Mouse (Mus musculus) spleen, adult 2 months (tissue): Measurements from ENCODE around the gene Cep290. TPM values are rescaled to one million over a fixed set of nuclear protein-coding genes. Genes with fewer than 3 reads are reported as not detected.
A peak's percentile ranks its signal among the peaks of the same experiment; 100 is the strongest.

ENCODE experiments used
- DNase-seq, 2 experiments: peaks; one replicate each; pipeline versions ENCODE4 v3.0.0 to v3.0.0-alpha.2; 2012 to 2021; ENCODE audit warnings: low spot score in 2 of 2, low read depth in 1 of 2
- H3K27ac ChIP-seq: fragments of 200-500 bp; 2 replicates; pipeline ENCODE4 v1.5.1; 2012; ENCODE audit warnings: low read length, inconsistent platforms; ENCODE audit not compliant: insufficient read depth
- H3K27me3 ChIP-seq: fragments of 200-500 bp; 2 replicates; pipeline ENCODE4 v1.6.1; 2012; ENCODE audit warnings: mild to moderate bottlenecking, moderate library complexity, low read length, inconsistent platforms; ENCODE audit not compliant: control insufficient read depth, insufficient read depth
- H3K36me3 ChIP-seq: fragments of 200-500 bp; 2 replicates; pipeline ENCODE4 v1.6.1; 2012; ENCODE audit warnings: mild to moderate bottlenecking, low read length, inconsistent platforms; ENCODE audit not compliant: control insufficient read depth, insufficient read depth
- H3K4me1 ChIP-seq: fragments of 200-500 bp; 2 replicates; pipeline ENCODE4 v1.6.1; 2011; ENCODE audit warnings: inconsistent platforms; ENCODE audit not compliant: control insufficient read depth, insufficient read depth, insufficient read length
- H3K4me3 ChIP-seq: fragments of 200-500 bp; 2 replicates; pipeline ENCODE4 v1.5.1; 2011; ENCODE audit warnings: mild to moderate bottlenecking, inconsistent platforms; ENCODE audit not compliant: insufficient read depth, insufficient read length; ENCODE audit errors: extremely low read depth
- CTCF ChIP-seq: fragments of 200-500 bp; IDR thresholded peaks from 2 replicates; pipeline ENCODE4 v1.5.1; 2011; ENCODE audit warnings: mild to moderate bottlenecking, inconsistent platforms; ENCODE audit not compliant: insufficient read depth, insufficient read length, insufficient replicate concordance; ENCODE audit errors: extremely low read depth
- POLR2A ChIP-seq: fragments of 200-500 bp; IDR thresholded peaks from 2 replicates; pipeline ENCODE4 v1.6.1; 2011; ENCODE audit warnings: low read depth, low read length, inconsistent platforms
- WGBS: fragments of 180-500 bp; shearing (Covaris S2); methylation state at CpG from one replicate; pipeline ENCODE4 v1.1.7; 2018; 5-methylcytosine and 5-hydroxymethylcytosine counted together
- polyA plus RNA-seq: library from polyadenylated mRNA; depleted of rRNA; stranded (reverse); fragments of >200 nt; gene quantifications from 2 replicates; pipeline ENCODE4 v1.2.3, GENCODE M21; 2012

Gene Cep290
- polyA plus RNA-seq, 1 experiment = 0.09 TPM

DNA sequence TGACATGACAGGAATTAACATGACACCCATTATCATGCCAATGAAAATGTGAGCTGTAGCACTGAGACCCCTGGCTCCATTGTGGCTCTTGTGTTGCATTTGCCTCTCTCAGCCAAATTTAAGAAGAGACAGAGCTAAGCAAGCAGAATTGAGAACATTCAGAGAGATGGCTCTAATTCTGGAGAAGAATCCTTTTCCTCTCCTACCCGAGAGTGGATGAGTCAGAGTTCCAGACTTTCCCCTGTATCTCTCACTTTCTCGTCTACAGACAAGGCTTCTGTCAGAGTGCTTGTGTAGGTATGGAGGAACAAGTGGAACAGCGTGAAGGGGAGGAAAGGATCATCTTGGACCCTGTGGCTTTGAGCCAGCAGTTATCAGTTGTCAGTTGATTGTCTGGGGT lies 76.8 kb downstream of the Cep290 start:
- no peaks in the 10 kb centered on the region for H3K4me1 ChIP-seq
- 93% methylated on average over 3 of the region's 3 CpGs for WGBS
- DNase-seq = no peak
- no peak overlapping the region for H3K27ac ChIP-seq
- no peak overlapping the region for H3K4me3 ChIP-seq
- H3K27me3 ChIP-seq = no peaks in the 10 kb centered on the region
- H3K36me3 ChIP-seq = no peaks in the 10 kb centered on the region
- TF ChIP-seq CTCF (no peak), POLR2A (no peak)

DNA sequence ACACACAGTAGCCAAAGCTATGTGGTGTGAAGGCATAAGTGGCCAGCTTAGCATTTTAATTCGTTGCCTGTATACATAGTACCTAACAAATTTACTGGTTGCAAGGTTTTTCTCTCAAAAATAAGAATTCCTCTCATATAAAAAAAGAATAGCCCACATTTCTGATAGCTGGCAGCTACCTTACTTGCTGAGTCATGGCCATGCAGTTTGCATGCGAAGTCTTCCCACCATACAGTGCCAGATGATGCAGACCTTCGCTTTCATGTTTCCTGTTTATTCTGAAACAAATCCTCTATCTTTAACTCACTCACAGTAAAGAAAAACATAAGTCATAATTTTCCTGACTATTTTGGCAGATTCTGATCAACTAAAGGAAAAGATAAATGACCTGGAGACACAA lies 84.3 kb downstream of the Cep290 start:
- H3K27ac ChIP-seq = no peak overlapping the region
- no peak overlapping the region for H3K4me3 ChIP-seq
- no peak for TF ChIP-seq CTCF
- TF ChIP-seq POLR2A = no peak
- no peak for DNase-seq
- H3K36me3 ChIP-seq = peaks cover 3% of the 10 kb centered on the region; the same call in 1 of the 2 replicates
- no peaks in the 10 kb centered on the region for H3K4me1 ChIP-seq
- no peaks in the 10 kb centered on the region for H3K27me3 ChIP-seq
- WGBS = 76% methylated on average over 3 of the region's 3 CpGs

DNA sequence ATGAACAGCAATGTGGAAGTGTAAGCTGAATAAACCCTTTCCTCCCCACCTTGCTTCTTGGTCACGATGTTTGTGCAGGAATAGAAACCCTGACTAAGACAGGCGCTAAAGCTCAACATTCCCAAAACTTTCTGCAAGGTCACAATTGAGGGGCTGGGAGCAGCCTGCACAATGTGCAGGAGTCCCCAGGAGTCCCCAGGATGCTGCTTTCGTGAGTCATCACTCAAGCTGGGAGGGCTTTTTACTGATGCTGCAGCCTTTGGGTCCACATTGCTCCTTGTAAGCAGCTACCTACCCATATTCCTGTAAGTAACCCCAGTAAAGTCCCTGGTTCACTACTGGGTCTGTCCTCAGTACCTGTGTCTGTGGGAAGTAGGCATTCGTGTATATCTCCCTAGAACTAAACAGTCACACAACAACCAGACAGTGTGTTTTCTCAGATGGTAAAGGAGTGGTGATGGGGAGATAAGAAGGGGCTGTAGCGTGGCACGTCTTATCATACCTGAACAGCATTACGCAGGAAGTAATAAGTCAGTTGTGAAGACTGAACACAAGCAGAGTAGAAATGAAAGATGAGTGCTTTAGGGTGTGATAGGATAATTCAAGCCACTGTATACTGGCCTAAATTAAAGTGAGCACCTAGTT lies 87.3 kb downstream of the Cep290 start:
- 88% methylated on average over 7 of the region's 7 CpGs for WGBS
- H3K27ac ChIP-seq = no peak overlapping the region

DNA sequence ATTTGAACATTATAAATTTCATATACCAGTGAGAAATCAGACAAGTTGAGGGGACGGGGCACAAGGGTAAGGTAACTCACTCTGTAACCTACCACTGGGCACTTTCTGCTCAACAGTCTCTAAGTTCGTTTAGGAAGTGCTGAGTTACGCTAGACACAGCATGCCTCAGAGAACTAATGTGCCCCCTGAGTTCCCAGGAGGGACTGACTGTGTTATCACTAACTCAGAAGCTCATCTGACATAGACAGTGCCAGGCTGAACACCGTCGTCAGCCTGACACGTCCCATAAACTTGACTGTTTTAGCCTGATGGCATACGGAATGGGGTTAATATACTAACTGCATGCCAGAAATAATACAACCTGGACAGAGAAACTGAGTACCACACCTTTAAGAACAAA lies 87.9 kb downstream of the Cep290 start:
- H3K4me3 ChIP-seq = no peak overlapping the region
- H3K27ac ChIP-seq = no peak overlapping the region
- 90% methylated on average over 7 of the region's 7 CpGs for WGBS
- no peaks in the 10 kb centered on the region for H3K4me1 ChIP-seq
- no peak for TF ChIP-seq POLR2A
- no peak for TF ChIP-seq CTCF
- H3K36me3 ChIP-seq = peaks cover 5% of the 10 kb centered on the region; the same call in 1 of the 2 replicates
- no peaks in the 10 kb centered on the region for H3K27me3 ChIP-seq
- DNase-seq = no peak

More for the DNA sequence above, 87.3 kb downstream of the Cep290 start:
- H3K36me3 ChIP-seq = peaks cover 5% of the 10 kb centered on the region; the same call in 1 of the 2 replicates
- no peaks in the 10 kb centered on the region for H3K27me3 ChIP-seq
- TF ChIP-seq CTCF = no peak
- TF ChIP-seq POLR2A = no peak
- no peak for DNase-seq
- H3K4me1 ChIP-seq = no peaks in the 10 kb centered on the region
- no peak overlapping the region for H3K4me3 ChIP-seq

DNA sequence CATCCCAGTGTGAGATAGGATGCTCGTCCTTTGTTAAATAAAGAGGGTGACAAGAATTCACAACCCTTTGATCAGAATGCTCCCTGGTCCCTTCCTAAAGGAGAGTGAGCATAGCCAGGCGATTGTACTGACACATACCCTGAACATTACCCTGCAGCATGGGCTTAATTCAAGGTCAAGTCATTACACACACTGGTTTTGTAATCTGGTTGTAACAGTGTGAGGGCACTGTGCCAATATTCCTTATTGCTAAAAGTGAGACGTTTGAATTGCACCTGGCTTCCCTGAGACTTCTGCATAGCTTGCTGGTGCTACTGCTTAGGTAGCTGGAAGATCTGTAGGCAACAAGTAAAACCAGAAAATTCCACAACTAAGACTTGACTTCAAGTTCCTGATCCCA lies 96.8 kb downstream of the Cep290 start:
- no peak overlapping the region for H3K27ac ChIP-seq
- DNase-seq = no peak
- H3K4me1 ChIP-seq = 0 out of 2 replicates have a peak, but pooled peaks cover 2% of the 10 kb centered on the region
- WGBS = 90% methylated on average over 3 of the region's 3 CpGs
- no peak overlapping the region for H3K4me3 ChIP-seq
- TF ChIP-seq POLR2A (no peak), CTCF (no peak)
- H3K27me3 ChIP-seq = no peaks in the 10 kb centered on the region
- H3K36me3 ChIP-seq = no peaks in the 10 kb centered on the region

DNA sequence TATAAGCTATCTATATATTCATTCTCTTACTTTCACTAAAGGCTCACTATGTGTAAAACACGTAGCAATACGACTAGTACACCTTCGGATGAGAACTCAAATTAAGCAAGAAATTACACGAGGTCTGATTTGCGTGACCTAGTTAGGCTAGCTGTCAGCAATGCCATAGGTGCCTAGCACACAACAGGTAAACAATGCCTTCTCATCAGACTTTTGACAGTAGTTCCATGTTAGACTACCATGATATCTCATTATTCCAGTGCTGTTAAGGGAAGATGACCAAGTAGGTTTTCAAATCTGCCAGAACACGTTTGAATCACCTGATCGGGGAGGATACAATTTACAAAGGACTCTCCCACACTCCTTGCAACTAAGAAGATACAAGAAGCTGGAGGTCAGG lies 101.2 kb downstream of the Cep290 start:
- H3K4me1 ChIP-seq = 0 out of 2 replicates have a peak, but pooled peaks cover 2% of the 10 kb centered on the region
- H3K36me3 ChIP-seq = no peaks in the 10 kb centered on the region
- 38% methylated on average over 7 of the region's 7 CpGs for WGBS
- no peak overlapping the region for H3K27ac ChIP-seq
- no peak for DNase-seq
- no peaks in the 10 kb centered on the region for H3K27me3 ChIP-seq
- no peak for TF ChIP-seq CTCF
- no peak for TF ChIP-seq POLR2A
- H3K4me3 ChIP-seq = peak overlapping the region; percentile 98

DNA sequence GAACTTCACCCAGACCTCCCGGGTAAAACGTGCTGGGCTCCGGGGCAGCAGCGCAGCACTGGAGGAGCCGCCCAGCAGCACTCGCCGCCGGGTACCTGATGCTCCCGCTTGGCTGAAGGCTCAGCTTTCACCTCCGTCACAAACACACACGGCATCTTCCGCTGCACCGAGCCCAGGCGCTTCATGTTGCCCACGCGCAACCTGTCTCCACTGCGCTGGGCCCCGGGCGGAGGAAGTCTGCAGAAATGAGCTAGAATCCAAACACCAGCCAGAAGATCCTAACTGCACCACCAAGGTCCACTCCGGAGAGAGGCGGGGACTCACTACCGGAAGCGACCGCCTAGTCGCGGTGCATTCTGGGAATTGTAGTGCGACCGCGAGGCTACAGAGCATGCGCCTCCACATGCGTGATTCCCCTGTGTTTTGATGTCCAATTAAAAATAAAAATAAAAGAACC lies 101.6 kb downstream of the Cep290 start:
- Histone ChIP-seq H3K27ac (0 out of 2 replicates have a peak overlapping the region, but pooled peaks have one; percentile 17), H3K36me3 (no peaks in the 10 kb centered on the region), H3K4me3 (peak overlapping the region; percentile 98), H3K4me1 (0 out of 2 replicates have a peak, but pooled peaks cover 2% of the 10 kb centered on the region), H3K27me3 (no peaks in the 10 kb centered on the region)
- DNase-seq = peak; percentile 57 to 83
- no peak for TF ChIP-seq CTCF
- peak; percentile 25; the same call in 1 of the 2 replicates for TF ChIP-seq POLR2A
- under 1% methylated on average over 31 of the region's 31 CpGs for WGBS
